Mouse (Mus musculus): Measurements from ENCODE around the gene Aldh1l1. TPM values are rescaled to one million over a fixed set of nuclear protein-coding genes. Genes with fewer than 3 reads are reported as not detected.

Gene Aldh1l1
- total and polyA plus RNA-seq, 2 experiments: 897 to 1,237 TPM

DNA sequence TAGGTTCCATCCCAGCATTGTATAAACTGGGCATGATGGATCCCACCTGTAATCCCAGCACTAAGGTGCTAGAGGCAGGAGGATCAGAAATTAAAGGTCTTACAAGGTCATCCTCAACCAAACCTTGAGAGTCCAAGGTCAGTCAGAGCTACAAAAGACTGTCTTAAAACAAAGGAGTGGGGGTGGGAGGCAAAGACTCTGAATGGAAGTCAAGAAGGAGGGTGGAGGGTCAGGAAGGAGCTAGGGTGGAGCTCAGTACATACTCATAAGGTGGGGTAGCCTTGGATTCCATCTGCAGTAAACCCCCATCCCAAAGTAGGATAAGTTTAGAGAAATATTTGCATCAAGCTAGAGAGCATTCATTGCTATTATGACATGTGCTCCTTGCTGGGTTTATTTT is 33.6 kb upstream of the Aldh1l1 start:
- DNase-seq (ENCODE audit: extremely low read depth, low read depth, low spot score): no peak

GRCm38 (mm10) chr6:90453751-90454150 is 32.5 kb upstream of the Aldh1l1 start:
- WGBS: 93% methylated on average over 5 of the region's 5 CpGs
- no peak for DNase-seq (ENCODE audit: extremely low read depth, low read depth, low spot score)
- H3K4me3 ChIP-seq (ENCODE audit: insufficient read depth, low read depth, low read length): no peak overlapping the region
- no peaks in the 10 kb centered on the region for H3K79me2 ChIP-seq (ENCODE audit: control insufficient read depth, insufficient read depth, low read length)
- no peak overlapping the region for H3K9ac ChIP-seq (ENCODE audit: low read depth, low read length)
- no peaks in the 10 kb centered on the region for H3K36me3 ChIP-seq (ENCODE audit: control insufficient read depth, insufficient read depth, low read length)
- peaks cover 6% of the 10 kb centered on the region for H3K4me1 ChIP-seq (ENCODE audit: control insufficient read depth, insufficient read depth, low read length)
- TF ChIP-seq CTCF (IDR thresholded peaks at IDR 0.05; ENCODE audit: low read depth, low read length): no peak
- H3K27me3 ChIP-seq (ENCODE audit: control insufficient read depth, insufficient read depth, low read length): no peaks in the 10 kb centered on the region
- H3K27ac ChIP-seq (replicated peaks; ENCODE audit: insufficient read depth, low read depth, low read length): no peak overlapping the region

More for the DNA sequence above, 33.6 kb upstream of the Aldh1l1 start:
- peaks cover 6% of the 10 kb centered on the region for H3K4me1 ChIP-seq (ENCODE audit: control insufficient read depth, insufficient read depth, low read length)
- TF ChIP-seq CTCF (IDR thresholded peaks at IDR 0.05; ENCODE audit: low read depth, low read length) (no peak), POLR2A (IDR thresholded peaks at IDR 0.05; ENCODE audit: extremely low read depth, insufficient read depth, low read length) (no peak)
- no peaks in the 10 kb centered on the region for H3K27me3 ChIP-seq (ENCODE audit: control insufficient read depth, insufficient read depth, low read length)
- H3K27ac ChIP-seq (replicated peaks; ENCODE audit: insufficient read depth, low read depth, low read length): no peak overlapping the region
- no peak overlapping the region for H3K4me3 ChIP-seq (ENCODE audit: insufficient read depth, low read depth, low read length)
- H3K9ac ChIP-seq (ENCODE audit: low read depth, low read length): no peak overlapping the region
- no peaks in the 10 kb centered on the region for H3K79me2 ChIP-seq (ENCODE audit: control insufficient read depth, insufficient read depth, low read length)
- no peaks in the 10 kb centered on the region for H3K36me3 ChIP-seq (ENCODE audit: control insufficient read depth, insufficient read depth, low read length)

- WGBS: 87% methylated on average over 2 of the region's 2 CpGs
- Histone ChIP-seq H3K79me2 (ENCODE audit: control insufficient read depth, insufficient read depth, low read length) (no peaks in the 10 kb centered on the region), H3K4me3 (ENCODE audit: insufficient read depth, low read depth, low read length) (no peak overlapping the region), H3K4me1 (ENCODE audit: control insufficient read depth, insufficient read depth, low read length) (peaks cover 13% of the 10 kb centered on the region), H3K27ac (replicated peaks; ENCODE audit: insufficient read depth, low read depth, low read length) (no peak overlapping the region), H3K27me3 (ENCODE audit: control insufficient read depth, insufficient read depth, low read length) (no peaks in the 10 kb centered on the region), H3K9ac (ENCODE audit: low read depth, low read length) (no peak overlapping the region), H3K36me3 (ENCODE audit: control insufficient read depth, insufficient read depth, low read length) (no peaks in the 10 kb centered on the region)
- DNase-seq (ENCODE audit: extremely low read depth, low read depth, low spot score): no peak
- TF ChIP-seq POLR2A (IDR thresholded peaks at IDR 0.05; ENCODE audit: extremely low read depth, insufficient read depth, low read length): no peak
- TF ChIP-seq CTCF (IDR thresholded peaks at IDR 0.05; ENCODE audit: low read depth, low read length): no peak
Observed at GRCm38 (mm10) chr6:90457421-90457820, 28.8 kb upstream of the Aldh1l1 start.

DNA sequence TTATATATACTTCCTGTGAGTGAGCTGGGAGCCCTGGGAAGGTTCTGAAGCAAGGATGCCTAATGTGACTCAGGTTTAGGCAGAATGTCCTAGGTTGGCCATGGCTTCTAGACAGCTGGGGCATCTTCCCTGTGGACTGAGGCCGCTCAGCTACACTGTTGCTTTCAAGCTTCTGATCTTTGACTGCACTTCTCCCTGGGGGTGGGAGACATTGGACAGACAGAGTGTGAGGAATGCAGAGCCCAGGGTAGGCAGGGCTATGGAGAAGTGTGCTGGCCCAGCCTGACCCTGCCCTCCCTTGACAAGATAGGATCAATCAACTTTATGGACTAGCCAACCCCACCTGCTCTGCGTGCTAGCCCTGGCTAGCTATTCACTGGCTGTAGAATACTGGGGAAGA is 25.0 kb upstream of the Aldh1l1 start:
- WGBS: 44% methylated on average over 2 of the region's 2 CpGs
- no peaks in the 10 kb centered on the region for H3K27me3 ChIP-seq (ENCODE audit: control insufficient read depth, insufficient read depth, low read length)
- DNase-seq (ENCODE audit: extremely low read depth, low read depth, low spot score): peak; percentile 79

GRCm38 (mm10) chr6:90461771-90462170 is 24.5 kb upstream of the Aldh1l1 start:
- DNase-seq (ENCODE audit: extremely low read depth, low read depth, low spot score): peak; percentile 72
- Histone ChIP-seq H3K9ac (ENCODE audit: low read depth, low read length) (peak overlapping the region; percentile 65), H3K27me3 (ENCODE audit: control insufficient read depth, insufficient read depth, low read length) (no peaks in the 10 kb centered on the region), H3K36me3 (ENCODE audit: control insufficient read depth, insufficient read depth, low read length) (peaks cover 4% of the 10 kb centered on the region; the same call in 1 of the 2 replicates), H3K4me3 (ENCODE audit: insufficient read depth, low read depth, low read length) (peak overlapping the region; percentile 78), H3K4me1 (ENCODE audit: control insufficient read depth, insufficient read depth, low read length) (peaks cover 16% of the 10 kb centered on the region), H3K27ac (replicated peaks; ENCODE audit: insufficient read depth, low read depth, low read length) (peak overlapping the region; percentile 90), H3K79me2 (ENCODE audit: control insufficient read depth, insufficient read depth, low read length) (peaks cover 9% of the 10 kb centered on the region; the same call in 1 of the 2 replicates)
- WGBS: 17% methylated on average over 12 of the region's 12 CpGs
- TF ChIP-seq POLR2A (IDR thresholded peaks at IDR 0.05; ENCODE audit: extremely low read depth, insufficient read depth, low read length) (0 out of 2 replicates have a peak, but pooled peaks have one; percentile 4), CTCF (IDR thresholded peaks at IDR 0.05; ENCODE audit: low read depth, low read length) (no peak)

More for the DNA sequence above, 25.0 kb upstream of the Aldh1l1 start:
- Histone ChIP-seq H3K4me1 (ENCODE audit: control insufficient read depth, insufficient read depth, low read length) (peaks cover 16% of the 10 kb centered on the region), H3K27ac (replicated peaks; ENCODE audit: insufficient read depth, low read depth, low read length) (peak overlapping the region; percentile 90), H3K9ac (ENCODE audit: low read depth, low read length) (peak overlapping the region; percentile 65), H3K79me2 (ENCODE audit: control insufficient read depth, insufficient read depth, low read length) (peaks cover 3% of the 10 kb centered on the region; the same call in 1 of the 2 replicates), H3K4me3 (ENCODE audit: insufficient read depth, low read depth, low read length) (peak overlapping the region; percentile 78), H3K36me3 (ENCODE audit: control insufficient read depth, insufficient read depth, low read length) (no peaks in the 10 kb centered on the region)
- TF ChIP-seq CTCF (IDR thresholded peaks at IDR 0.05; ENCODE audit: low read depth, low read length) (no peak), POLR2A (IDR thresholded peaks at IDR 0.05; ENCODE audit: extremely low read depth, insufficient read depth, low read length) (no peak)

- peak; percentile 84 for DNase-seq (ENCODE audit: extremely low read depth, low read depth, low spot score)
- H3K9ac ChIP-seq (ENCODE audit: low read depth, low read length): peak within 1 kb of the TSS; percentile 99
- 1% methylated on average over 69 of the region's 70 CpGs for WGBS
- H3K36me3 ChIP-seq (ENCODE audit: control insufficient read depth, insufficient read depth, low read length): peaks cover 5% of the 10 kb centered on the region; the same call in 1 of the 2 replicates
- H3K79me2 ChIP-seq (ENCODE audit: control insufficient read depth, insufficient read depth, low read length): peaks cover 12% of the 10 kb centered on the region; the same call in 1 of the 2 replicates
- peak within 1 kb of the TSS; percentile 99 for H3K27ac ChIP-seq (replicated peaks; ENCODE audit: insufficient read depth, low read depth, low read length)
- no peaks in the 10 kb centered on the region for H3K27me3 ChIP-seq (ENCODE audit: control insufficient read depth, insufficient read depth, low read length)
- peaks cover 16% of the 10 kb centered on the region for H3K4me1 ChIP-seq (ENCODE audit: control insufficient read depth, insufficient read depth, low read length)
- peak within 1 kb of the TSS; percentile 78 for H3K4me3 ChIP-seq (ENCODE audit: insufficient read depth, low read depth, low read length)
- TF ChIP-seq CTCF (IDR thresholded peaks at IDR 0.05; ENCODE audit: low read depth, low read length) (no peak), POLR2A (IDR thresholded peaks at IDR 0.05; ENCODE audit: extremely low read depth, insufficient read depth, low read length) (peak; percentile 53; the same call in 1 of the 2 replicates)
Observed at GRCm38 (mm10) chr6:90462181-90462706, 24.0 kb upstream of the Aldh1l1 start, which contains the start of gene Klf15. Gene Klf15, plus strand, starts transcription at chr6:90462576.

All from liver, adult 2 months (tissue).